Mouse (Mus musculus) olfactory bulb, adult 2 months (tissue): ENCODE data around the gene Efna4. TPM values are rescaled to one million over a fixed set of nuclear protein-coding genes. Genes with fewer than 3 reads are reported as not detected.

Source experiments
- H3K27ac ChIP-seq: fragments of 200-500 bp; 2 replicates; pipeline ENCODE4 v1.5.1; 2012; ENCODE audit warnings: low read depth, low read length; ENCODE audit not compliant: insufficient read depth
- H3K4me1 ChIP-seq: fragments of 200-500 bp; 2 replicates; pipeline ENCODE4 v1.6.1; 2012; ENCODE audit warnings: low read length; ENCODE audit not compliant: control insufficient read depth, insufficient read depth
- H3K4me3 ChIP-seq: fragments of 200-500 bp; 2 replicates; pipeline ENCODE4 v1.5.1; 2012; ENCODE audit warnings: mild to moderate bottlenecking, low read depth, low read length, moderate library complexity; ENCODE audit not compliant: insufficient read depth
- CTCF ChIP-seq: fragments of 200-500 bp; IDR thresholded peaks from 2 replicates; pipeline ENCODE4 v1.5.1; 2012; ENCODE audit warnings: low read depth, mild to moderate bottlenecking, low read length, moderate library complexity; ENCODE audit not compliant: insufficient read depth
- POLR2A ChIP-seq: fragments of 200-500 bp; IDR thresholded peaks from 2 replicates; pipeline ENCODE4 v1.6.1; 2012; ENCODE audit warnings: mild to moderate bottlenecking, low read depth, low read length, moderate library complexity; ENCODE audit not compliant: insufficient read depth
- WGBS: fragments of 180-500 bp; shearing (Covaris S2); methylation state at CpG from one replicate; pipeline ENCODE4 v1.1.7; 2018; 5-methylcytosine and 5-hydroxymethylcytosine counted together
- polyA plus RNA-seq: library from polyadenylated mRNA; stranded (reverse); fragments of >200 nt; gene quantifications from 2 replicates; pipeline ENCODE4 v1.2.4, GENCODE M21; 2012; ENCODE audit warnings: low replicate concordance; ENCODE audit not compliant: missing spikeins, insufficient read depth, insufficient read length

The Efna4 gene
- polyA plus RNA-seq, 1 experiment: not detected

DNA sequence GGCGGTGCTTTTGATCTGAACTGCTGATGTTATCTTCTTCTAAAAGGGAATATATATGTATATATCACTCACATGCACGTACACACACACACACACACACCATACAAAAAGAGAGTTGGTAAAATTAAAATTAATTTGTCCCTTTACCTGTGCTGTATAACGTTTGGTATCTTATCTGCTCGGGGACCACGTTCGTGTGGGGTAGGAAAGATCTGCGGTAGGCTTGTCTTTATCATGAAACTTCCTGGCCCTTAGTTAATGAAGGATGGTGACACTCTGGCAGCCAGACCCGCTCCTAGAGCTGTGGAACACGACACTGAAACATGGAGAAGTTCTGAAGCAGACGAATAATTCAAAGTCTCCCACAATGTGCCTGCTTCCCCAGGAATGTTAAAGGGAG is 46.0 kb downstream of the Efna4 start:
- no peak overlapping the region for H3K27ac ChIP-seq
- H3K4me1 ChIP-seq: peaks cover 12% of the 10 kb centered on the region

DNA sequence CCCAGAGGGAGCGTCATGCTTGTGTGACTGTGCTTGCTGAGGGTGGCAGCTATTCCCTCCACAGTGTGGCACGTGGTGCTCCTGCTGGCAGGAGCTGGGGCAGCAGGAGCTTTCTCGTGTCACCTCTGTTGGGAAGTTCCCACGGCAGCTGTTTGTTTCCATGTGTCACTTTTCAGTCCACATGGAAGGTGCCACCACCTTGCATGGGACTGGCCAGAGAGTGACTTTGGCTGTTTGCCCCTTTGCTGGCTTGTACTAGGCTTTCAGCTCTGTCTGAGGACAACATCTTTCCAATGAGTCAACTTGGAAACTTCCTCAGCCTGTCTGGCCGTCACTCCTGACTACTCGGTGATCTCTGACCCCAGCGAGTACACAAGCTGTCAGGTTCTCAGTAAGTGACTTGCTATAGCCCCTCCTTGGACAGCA is 49.3 kb downstream of the Efna4 start:
- TF ChIP-seq CTCF (no peak), POLR2A (no peak)
- Histone ChIP-seq H3K27ac (no peak overlapping the region), H3K4me1 (peaks cover 4% of the 10 kb centered on the region; the same call in 1 of the 2 replicates), H3K4me3 (no peak overlapping the region)
- 40% methylated on average over 7 of the region's 7 CpGs for WGBS

More for the DNA sequence above, 46.0 kb downstream of the Efna4 start:
- no peak for TF ChIP-seq POLR2A
- no peak for TF ChIP-seq CTCF
- no peak overlapping the region for H3K4me3 ChIP-seq
- 82% methylated on average over 10 of the region's 10 CpGs for WGBS

DNA sequence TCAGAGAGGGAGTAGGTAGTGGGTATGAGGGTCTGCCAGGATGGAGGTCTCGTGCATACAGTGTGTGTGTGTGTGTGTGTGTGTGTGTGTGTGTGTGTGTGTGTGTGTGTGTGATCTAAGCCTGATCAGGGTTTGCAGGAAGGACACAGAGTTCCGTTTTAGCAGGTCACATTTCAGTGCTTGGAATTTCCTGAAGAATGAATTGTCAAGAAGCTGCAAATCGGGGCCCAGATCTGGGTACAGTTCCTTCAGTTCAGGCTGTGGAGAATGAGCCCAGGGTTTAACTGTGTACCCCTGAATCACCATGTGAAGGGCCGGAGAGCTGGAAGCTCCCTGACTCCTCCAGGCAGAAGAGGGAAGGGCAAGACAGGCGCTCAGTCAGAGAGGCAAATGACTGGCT is 50.5 kb downstream of the Efna4 start:
- Histone ChIP-seq H3K4me3 (no peak overlapping the region), H3K27ac (no peak overlapping the region), H3K4me1 (peaks cover 4% of the 10 kb centered on the region; the same call in 1 of the 2 replicates)
- WGBS: 81% methylated on average over 5 of the region's 5 CpGs
- no peak for TF ChIP-seq CTCF
- no peak for TF ChIP-seq POLR2A

DNA sequence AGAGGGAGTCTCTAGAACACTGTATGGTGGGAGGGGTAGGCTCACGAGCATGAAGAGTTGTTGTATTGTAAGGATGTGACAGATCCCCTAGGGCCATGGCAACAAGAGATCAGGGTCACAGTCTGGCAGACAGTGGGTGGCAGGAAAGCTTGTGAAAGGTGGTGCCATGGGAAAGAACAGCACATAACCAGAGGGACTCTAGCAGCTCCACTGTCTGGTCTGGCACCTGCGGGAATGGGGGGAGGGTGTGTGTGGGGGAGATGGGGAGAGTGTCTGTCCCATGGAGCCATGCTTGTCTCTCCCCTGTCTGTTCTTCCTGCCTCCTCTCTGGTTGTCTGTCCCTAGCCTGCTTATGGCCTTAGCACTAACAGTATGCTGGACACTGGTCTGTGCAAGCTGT is 52.3 kb downstream of the Efna4 start:
- TF ChIP-seq POLR2A: no peak
- TF ChIP-seq CTCF: no peak
- Histone ChIP-seq H3K4me3 (no peak overlapping the region), H3K4me1 (peaks cover 13% of the 10 kb centered on the region), H3K27ac (no peak overlapping the region)
- 50% methylated on average over 2 of the region's 2 CpGs for WGBS

DNA sequence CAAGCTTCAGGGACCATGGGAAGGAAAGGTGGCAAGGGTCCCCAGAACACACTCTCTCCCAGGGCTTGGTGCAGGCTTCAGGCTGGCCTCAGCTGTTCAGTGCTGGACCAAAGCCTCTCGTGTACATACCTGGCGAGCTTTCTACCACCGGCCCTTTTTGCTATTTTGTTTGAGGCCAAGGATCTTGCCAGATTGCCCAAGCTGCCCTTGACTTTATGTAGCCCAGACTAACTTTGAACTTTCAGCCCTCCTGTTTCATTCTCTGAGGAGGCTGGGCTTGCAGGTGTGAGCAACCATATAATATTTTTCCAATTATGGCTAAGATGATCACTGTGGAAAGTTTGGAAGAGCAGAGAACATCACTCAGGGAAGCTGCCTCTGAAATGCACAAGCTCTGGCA is 53.6 kb downstream of the Efna4 start:
- 91% methylated on average over 3 of the region's 3 CpGs for WGBS
- TF ChIP-seq CTCF (no peak), POLR2A (no peak)
- Histone ChIP-seq H3K27ac (no peak overlapping the region), H3K4me1 (peaks cover 21% of the 10 kb centered on the region), H3K4me3 (no peak overlapping the region)

Other genes with a start within 250 kb of the Efna4 start
- gene Rusc1, start 244.7 kb downstream of the Efna4 start, polyA plus RNA-seq: not detected in 2 replicates
- gene Gm43738, start 236.9 kb downstream of the Efna4 start, polyA plus RNA-seq: not detected in 2 replicates
- not detected in 2 replicates for gene Fdps, start 236.1 kb downstream of the Efna4 start, polyA plus RNA-seq
- gene Pklr, start 201.9 kb downstream of the Efna4 start, polyA plus RNA-seq: not detected in 2 replicates
- not detected in 2 replicates for gene Hcn3, start 177.8 kb downstream of the Efna4 start, polyA plus RNA-seq
- gene Clk2, start 173.2 kb downstream of the Efna4 start, polyA plus RNA-seq: not detected in 2 replicates
- not detected in 2 replicates for gene Scamp3, start 160.6 kb downstream of the Efna4 start, polyA plus RNA-seq
- not detected in 2 replicates for gene Fam189b, start 154.9 kb downstream of the Efna4 start, polyA plus RNA-seq
- gene Gba, start 135.1 kb downstream of the Efna4 start, polyA plus RNA-seq: not detected in 2 replicates
- gene Thbs3, start 122.8 kb downstream of the Efna4 start, polyA plus RNA-seq: not detected in 2 replicates
- gene Mtx1, start 110.9 kb downstream of the Efna4 start, polyA plus RNA-seq: not detected in 2 replicates
- gene Muc1, start 109.0 kb downstream of the Efna4 start, polyA plus RNA-seq: not detected in 2 replicates
- gene Krtcap2, start 92.1 kb downstream of the Efna4 start, polyA plus RNA-seq: not detected in 2 replicates
- gene Trim46, start 91.7 kb downstream of the Efna4 start, polyA plus RNA-seq: not detected in 2 replicates
- not detected in 2 replicates for gene Dpm3, start 78.7 kb downstream of the Efna4 start, polyA plus RNA-seq
- gene Slc50a1, start 67.5 kb downstream of the Efna4 start, polyA plus RNA-seq: not detected in 2 replicates
- not detected in 2 replicates for gene Efna1, start 56.9 kb downstream of the Efna4 start, polyA plus RNA-seq
- gene Efna3, start 15.1 kb downstream of the Efna4 start, polyA plus RNA-seq: not detected in 2 replicates
- not detected in 2 replicates for gene Adam15, start 12.0 kb upstream of the Efna4 start, polyA plus RNA-seq
- gene Dcst2, start 23.9 kb upstream of the Efna4 start, polyA plus RNA-seq: not detected in 2 replicates
- gene Dcst1, start 27.2 kb upstream of the Efna4 start, polyA plus RNA-seq: not detected in 2 replicates
- not detected in 2 replicates for gene Zbtb7b, start 56.7 kb upstream of the Efna4 start, polyA plus RNA-seq
- gene Lenep, start 64.8 kb upstream of the Efna4 start, polyA plus RNA-seq: not detected in 2 replicates
- not detected in 2 replicates for gene Flad1, start 73.8 kb upstream of the Efna4 start, polyA plus RNA-seq
- gene Cks1b, start 80.4 kb upstream of the Efna4 start, polyA plus RNA-seq: not detected in 2 replicates
- gene Shc1, start 80.4 kb upstream of the Efna4 start, polyA plus RNA-seq: not detected in 2 replicates
- not detected in 2 replicates for gene Pygo2, start 92.2 kb upstream of the Efna4 start, polyA plus RNA-seq
- not detected in 2 replicates for gene Pbxip1, start 98.7 kb upstream of the Efna4 start, polyA plus RNA-seq
- not detected in 2 replicates for gene Pmvk, start 116.5 kb upstream of the Efna4 start, polyA plus RNA-seq
- gene Kcnn3, start 182.1 kb upstream of the Efna4 start, polyA plus RNA-seq: not detected in 2 replicates